Mouse (Mus musculus): ENCODE data around the gene Ano2.

GRCm38 (mm10) chr6:125868516-125868915 lies 178.3 kb downstream of the Ano2 start:
- TF ChIP-seq CTCF (IDR thresholded peaks at IDR 0.05; ENCODE audit: extremely low read depth, insufficient read length, insufficient replicate concordance, low read depth, low read length) (no peak), POLR2A (IDR thresholded peaks at IDR 0.05; ENCODE audit: low read depth, low read length) (no peak)
